Mouse (Mus musculus): Measurements from ENCODE around the gene Nhsl1.

Gene Nhsl1

GRCm38 (mm10) chr10:18463071-18463841 lies 144.5 kb downstream of the Nhsl1 start:
- in situ Hi-C loops (cut with MboI; ENCODE audit: low pct_unique_long_range_greater_than_20kb in 1 of 2, low sequenced_read_pairs in 2 of 2, unreplicated experiment in 1 of 2) = loop anchor here in 1 of 2 experiments (5.0 kb wide), 1 partner anchor 64 kb away; no protein-coding TSS in a partner anchor

- in situ Hi-C loops (cut with MboI; ENCODE audit: low pct_unique_long_range_greater_than_20kb in 1 of 2, low sequenced_read_pairs in 2 of 2, unreplicated experiment in 1 of 2) = no loop called here
Measured at GRCm38 (mm10) chr10:18468396-18468795, 149.6 kb downstream of the Nhsl1 start.

DNA sequence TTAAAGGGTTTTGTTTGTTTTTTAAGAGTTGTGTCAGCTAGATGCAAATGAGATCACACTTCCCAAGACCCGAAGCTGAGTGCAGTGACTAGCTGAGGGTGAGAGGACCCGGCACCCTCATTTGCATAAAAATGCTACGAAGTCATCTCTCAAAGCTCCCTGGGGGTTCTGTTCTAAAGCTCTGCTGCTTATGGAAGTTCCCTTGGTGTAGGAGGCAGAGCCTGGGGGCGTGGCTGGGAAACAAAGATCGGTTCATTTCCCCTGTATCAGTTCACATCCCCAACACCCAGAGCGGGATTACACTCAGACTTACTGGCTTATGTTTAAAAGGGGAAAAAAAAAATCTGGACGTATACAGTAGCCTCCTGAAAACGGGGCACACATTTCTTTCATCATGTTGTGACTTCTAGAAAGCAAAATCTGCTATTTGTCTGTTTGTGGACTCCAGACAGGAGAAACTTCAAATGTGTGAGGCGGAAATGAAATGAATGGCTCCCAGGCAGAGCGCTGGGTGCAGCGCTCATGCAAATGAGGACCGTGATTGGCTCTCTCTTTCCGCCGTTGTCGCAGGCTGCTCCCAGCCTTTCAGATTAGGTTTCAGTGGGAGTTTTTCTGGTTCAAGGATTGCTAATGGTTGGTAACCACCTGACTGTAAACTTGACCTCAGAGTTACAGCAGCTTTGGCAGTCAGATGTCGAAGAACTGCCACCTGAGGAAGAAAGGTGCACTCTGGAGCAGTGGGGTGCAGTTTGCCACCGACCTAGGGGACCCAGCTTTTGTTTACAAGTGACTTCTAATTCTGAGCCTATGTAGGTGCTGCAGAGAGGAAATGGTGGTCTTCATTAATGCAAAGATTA lies 150.7 kb downstream of the Nhsl1 start:
- in situ Hi-C loops (cut with MboI; ENCODE audit: low pct_unique_long_range_greater_than_20kb in 1 of 2, low sequenced_read_pairs in 2 of 2, unreplicated experiment in 1 of 2) = no loop called here

- in situ Hi-C loops (cut with MboI; ENCODE audit: low pct_unique_long_range_greater_than_20kb in 1 of 2, low sequenced_read_pairs in 2 of 2, unreplicated experiment in 1 of 2) = no loop called here
Measured at GRCm38 (mm10) chr10:18470351-18471060, 151.7 kb downstream of the Nhsl1 start.

DNA sequence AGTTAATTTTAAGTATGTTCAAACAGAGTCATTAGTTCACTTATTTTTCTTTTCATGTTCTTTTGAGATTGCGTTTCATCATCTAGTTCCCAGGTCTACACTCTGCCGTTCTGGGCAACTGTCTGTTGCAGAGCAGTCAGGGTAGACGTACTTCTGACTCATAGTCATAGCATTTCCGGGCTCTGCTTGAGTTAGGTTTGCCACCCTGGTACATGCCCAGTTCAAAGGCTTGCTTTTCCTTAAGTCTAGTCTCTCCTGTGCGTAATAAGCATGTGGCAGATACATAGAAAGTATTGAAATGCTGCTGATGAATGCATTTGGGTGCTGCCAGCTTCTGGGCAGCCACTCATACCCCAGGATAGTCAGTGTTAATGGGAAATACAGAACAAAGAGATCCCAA lies 152.9 kb downstream of the Nhsl1 start:
- in situ Hi-C loops (cut with MboI; ENCODE audit: low pct_unique_long_range_greater_than_20kb in 1 of 2, low sequenced_read_pairs in 2 of 2, unreplicated experiment in 1 of 2) = no loop called here

GRCm38 (mm10) chr10:18475126-18475525 lies 156.3 kb downstream of the Nhsl1 start:
- in situ Hi-C loops (cut with MboI; ENCODE audit: low pct_unique_long_range_greater_than_20kb in 1 of 2, low sequenced_read_pairs in 2 of 2, unreplicated experiment in 1 of 2) = no loop called here

DNA sequence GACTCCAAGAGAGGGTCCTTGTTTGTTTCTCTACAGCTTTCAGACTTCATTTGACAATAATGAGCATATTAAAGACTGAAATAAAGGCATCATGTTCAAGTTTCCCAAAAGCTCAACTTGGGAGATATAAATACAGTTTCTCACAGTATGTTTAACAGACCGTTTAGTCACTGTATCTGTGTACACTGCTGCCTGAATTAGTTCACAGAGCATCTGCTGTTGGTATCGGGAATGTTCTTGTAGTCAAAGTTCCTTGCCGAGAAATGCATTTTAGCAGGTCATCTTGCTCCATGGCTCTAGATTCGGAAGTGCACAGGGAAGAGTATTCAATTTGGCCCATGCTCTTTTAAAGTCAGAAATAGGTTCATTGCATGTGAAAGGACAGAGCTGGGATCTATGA lies 159.5 kb downstream of the Nhsl1 start:
- in situ Hi-C loops (cut with MboI; ENCODE audit: low pct_unique_long_range_greater_than_20kb in 1 of 2, low sequenced_read_pairs in 2 of 2, unreplicated experiment in 1 of 2) = no loop called here

DNA sequence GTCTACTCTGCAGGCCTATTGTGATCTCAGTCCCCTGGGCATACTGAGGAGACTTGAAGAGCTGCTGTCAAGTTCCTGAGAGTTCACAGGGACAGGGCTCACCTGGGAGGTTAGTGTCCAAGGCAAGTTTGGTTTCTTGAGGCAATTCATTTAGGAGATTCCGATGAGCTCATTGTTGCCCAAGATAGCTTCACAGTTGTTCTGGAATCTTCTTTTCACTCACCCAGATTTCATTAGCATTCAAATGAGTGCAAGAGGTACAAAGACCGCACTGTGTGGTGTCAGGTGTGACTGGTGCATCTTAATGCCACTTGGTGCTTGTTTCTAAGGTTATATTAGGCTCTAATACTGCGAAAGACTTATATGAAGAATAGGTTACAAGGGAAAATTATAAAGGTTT lies 160.5 kb downstream of the Nhsl1 start:
- in situ Hi-C loops (cut with MboI; ENCODE audit: low pct_unique_long_range_greater_than_20kb in 1 of 2, low sequenced_read_pairs in 2 of 2, unreplicated experiment in 1 of 2) = no loop called here

GRCm38 (mm10) chr10:18480836-18481235 lies 162.1 kb downstream of the Nhsl1 start:
- in situ Hi-C loops (cut with MboI; ENCODE audit: low pct_unique_long_range_greater_than_20kb in 1 of 2, low sequenced_read_pairs in 2 of 2, unreplicated experiment in 1 of 2) = no loop called here

- in situ Hi-C loops (cut with MboI; ENCODE audit: low pct_unique_long_range_greater_than_20kb in 1 of 2, low sequenced_read_pairs in 2 of 2, unreplicated experiment in 1 of 2) = no loop called here
Measured at GRCm38 (mm10) chr10:18482558-18483141, 163.9 kb downstream of the Nhsl1 start.

GRCm38 (mm10) chr10:18483658-18484057 lies 164.9 kb downstream of the Nhsl1 start:
- in situ Hi-C loops (cut with MboI; ENCODE audit: low pct_unique_long_range_greater_than_20kb in 1 of 2, low sequenced_read_pairs in 2 of 2, unreplicated experiment in 1 of 2) = no loop called here

DNA sequence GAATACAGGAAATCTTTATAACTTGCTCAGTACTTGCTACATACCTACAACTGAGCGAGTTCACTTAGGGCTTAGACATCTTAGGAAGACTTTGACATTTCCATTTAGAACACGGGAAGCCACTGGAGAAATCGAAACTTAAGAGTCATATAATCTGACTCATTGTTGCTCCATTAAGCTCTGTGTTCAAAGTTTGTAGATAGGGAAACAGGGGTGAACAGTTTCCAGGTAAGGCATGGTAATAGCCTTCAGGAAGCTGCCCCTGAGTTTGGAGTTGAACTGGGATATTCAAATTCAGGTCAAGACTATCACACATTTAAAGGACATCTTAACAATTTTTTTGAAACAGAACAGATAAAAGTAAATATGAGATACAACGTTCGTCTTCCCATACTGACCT lies 165.9 kb downstream of the Nhsl1 start:
- in situ Hi-C loops (cut with MboI; ENCODE audit: low pct_unique_long_range_greater_than_20kb in 1 of 2, low sequenced_read_pairs in 2 of 2, unreplicated experiment in 1 of 2) = no loop called here

DNA sequence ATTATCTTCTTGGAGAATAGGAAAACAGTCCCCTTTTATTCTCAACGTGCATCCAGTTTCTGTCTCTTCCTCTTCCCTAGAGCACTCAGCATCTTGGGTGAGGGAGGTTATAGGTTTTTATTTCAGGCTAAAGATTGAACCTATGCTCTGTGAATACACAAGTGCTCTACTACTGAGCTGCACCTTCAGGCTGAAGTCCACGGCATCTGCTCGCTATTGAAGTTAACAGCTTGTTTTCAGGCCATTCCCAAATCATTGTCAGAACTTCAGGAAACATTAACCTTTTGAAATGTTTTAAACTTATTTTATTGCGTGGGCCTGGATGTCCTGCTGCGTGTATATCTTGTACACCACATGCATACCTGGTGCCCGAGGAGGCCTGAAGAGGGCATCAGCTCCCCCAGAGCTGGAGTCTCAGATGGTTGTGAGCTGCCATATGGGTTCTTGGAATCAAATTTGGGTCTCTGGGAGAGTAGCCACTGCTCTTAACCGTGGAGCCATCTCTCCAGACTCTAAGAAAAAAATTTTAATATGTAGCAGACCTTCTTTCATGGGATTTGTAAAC lies 169.5 kb downstream of the Nhsl1 start:
- in situ Hi-C loops (cut with MboI; ENCODE audit: low pct_unique_long_range_greater_than_20kb in 1 of 2, low sequenced_read_pairs in 2 of 2, unreplicated experiment in 1 of 2) = no loop called here

- in situ Hi-C loops (cut with MboI; ENCODE audit: low pct_unique_long_range_greater_than_20kb in 1 of 2, low sequenced_read_pairs in 2 of 2, unreplicated experiment in 1 of 2) = no loop called here
Measured at GRCm38 (mm10) chr10:18489936-18490335, 171.2 kb downstream of the Nhsl1 start.

DNA sequence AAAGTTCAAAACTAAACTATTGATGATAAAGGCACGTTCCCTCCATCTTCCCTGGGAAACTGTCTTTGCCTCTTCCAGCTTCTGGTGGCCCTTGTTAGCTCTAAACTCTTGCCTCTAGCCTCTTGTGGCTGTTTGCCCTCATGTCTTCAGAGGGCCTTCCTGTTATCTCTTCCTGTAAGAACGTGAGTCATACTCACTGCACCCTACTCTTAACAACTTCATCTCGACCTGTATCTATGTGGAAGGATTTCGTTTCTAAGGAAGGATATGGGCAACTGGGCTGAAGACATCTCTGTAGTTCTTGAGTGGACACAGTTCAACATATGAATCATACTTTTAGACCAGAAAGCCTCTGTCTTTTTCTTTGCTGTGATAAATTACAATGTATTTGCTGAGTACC lies 173.2 kb downstream of the Nhsl1 start:
- in situ Hi-C loops (cut with MboI; ENCODE audit: low pct_unique_long_range_greater_than_20kb in 1 of 2, low sequenced_read_pairs in 2 of 2, unreplicated experiment in 1 of 2) = no loop called here

DNA sequence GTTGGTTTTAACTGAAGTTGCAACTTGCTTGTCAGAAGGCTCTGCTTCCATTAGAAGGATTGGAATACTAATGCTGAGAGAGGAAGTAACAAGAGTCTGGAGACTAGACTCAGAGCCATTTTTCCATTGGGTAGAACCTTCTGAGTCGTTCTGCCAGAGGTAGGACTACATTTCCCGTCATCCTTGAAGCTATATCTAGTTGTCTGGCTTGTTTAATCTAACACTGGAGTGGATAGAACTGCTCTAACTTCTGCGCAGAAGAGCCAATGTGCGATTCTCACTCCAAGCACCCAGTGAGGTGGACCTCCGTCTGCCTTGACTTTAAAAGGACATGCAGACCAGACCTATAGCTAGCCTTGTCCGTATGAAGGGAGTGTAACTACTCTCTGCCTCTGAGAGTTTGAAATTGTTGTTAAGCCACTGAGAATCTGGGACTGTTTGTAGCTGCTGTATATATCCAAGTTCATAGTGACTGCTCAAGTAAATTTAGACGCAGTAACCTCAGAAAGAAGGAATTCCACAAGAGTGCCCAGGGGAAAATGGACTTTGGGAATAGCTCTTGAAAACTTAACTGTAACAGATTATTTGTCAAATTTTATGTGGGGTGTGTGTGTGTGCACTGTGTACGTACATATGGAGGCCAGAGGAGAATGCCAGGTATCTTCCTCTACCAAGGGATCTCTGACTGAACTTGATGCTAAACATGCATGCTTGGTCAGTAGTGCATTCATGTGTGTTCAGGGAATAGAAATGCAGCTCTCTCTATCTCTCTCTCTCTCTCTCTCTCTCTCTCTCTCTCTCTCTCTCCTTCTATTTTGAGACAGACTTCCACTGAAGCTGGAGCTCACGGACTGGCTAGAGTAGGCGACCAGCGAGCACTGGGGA lies 174.5 kb downstream of the Nhsl1 start:
- in situ Hi-C loops (cut with MboI; ENCODE audit: low pct_unique_long_range_greater_than_20kb in 1 of 2, low sequenced_read_pairs in 2 of 2, unreplicated experiment in 1 of 2) = no loop called here

DNA sequence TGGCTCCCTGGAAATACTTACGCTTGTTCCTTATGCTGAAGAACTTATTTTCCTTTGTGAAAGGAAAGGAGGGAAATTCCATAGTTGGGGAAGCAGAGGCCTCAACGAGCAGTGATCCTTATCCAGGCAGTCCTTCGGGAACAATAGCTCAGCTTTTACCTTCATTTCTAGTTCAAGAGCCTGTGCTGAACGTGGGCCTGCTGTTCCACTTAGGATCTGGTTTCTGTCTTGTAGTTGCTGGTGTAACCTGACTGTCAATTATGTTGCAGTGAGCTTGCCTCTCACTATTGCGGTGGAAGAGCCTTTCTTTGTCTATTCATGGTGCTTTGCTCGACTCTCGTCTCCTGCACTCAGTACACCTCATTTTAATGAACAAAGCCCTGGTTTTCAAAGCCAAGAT lies 175.5 kb downstream of the Nhsl1 start:
- in situ Hi-C loops (cut with MboI; ENCODE audit: low pct_unique_long_range_greater_than_20kb in 1 of 2, low sequenced_read_pairs in 2 of 2, unreplicated experiment in 1 of 2) = no loop called here

- in situ Hi-C loops (cut with MboI; ENCODE audit: low pct_unique_long_range_greater_than_20kb in 1 of 2, low sequenced_read_pairs in 2 of 2, unreplicated experiment in 1 of 2) = no loop called here
Measured at GRCm38 (mm10) chr10:18497066-18497465, 178.3 kb downstream of the Nhsl1 start.

Measured in mouse embryonic stem cell (cell line).